Mouse (Mus musculus): Measurements from ENCODE around the gene Nkx3-2. TPM values are rescaled to one million over a fixed set of nuclear protein-coding genes. Genes with fewer than 3 reads are reported as not detected.

Gene Nkx3-2
- total RNA-seq (2021), result not detected

GRCm38 (mm10) chr5:41763731-41764721 lies at the start of gene Nkx3-2:
TSS of gene Nkx3-2 (minus strand) at chr5:41764501.
- no peak for DNase-seq
- intact Hi-C loops (cut with DNase I), result no loop called here

- intact Hi-C loops (cut with DNase I), result no loop called here
- no peak for DNase-seq
Measured at GRCm38 (mm10) chr5:41812516-41812915, 48.2 kb upstream of the Nkx3-2 start.

- DNase-seq, result no peak
- intact Hi-C loops (cut with DNase I), result no loop called here
Measured at GRCm38 (mm10) chr5:41811279-41811678, 47.0 kb upstream of the Nkx3-2 start.

- intact Hi-C loops (cut with DNase I), result no loop called here
- no peak for DNase-seq
Measured at GRCm38 (mm10) chr5:41807383-41807782, 43.1 kb upstream of the Nkx3-2 start.

GRCm38 (mm10) chr5:41806176-41806575 lies 41.9 kb upstream of the Nkx3-2 start:
- DNase-seq, result no peak
- intact Hi-C loops (cut with DNase I), result no loop called here

GRCm38 (mm10) chr5:41805085-41805484 lies 40.8 kb upstream of the Nkx3-2 start:
- intact Hi-C loops (cut with DNase I), result no loop called here
- DNase-seq, result no peak

GRCm38 (mm10) chr5:41804643-41805042 lies 40.3 kb upstream of the Nkx3-2 start:
- intact Hi-C loops (cut with DNase I), result no loop called here
- no peak for DNase-seq

GRCm38 (mm10) chr5:41801622-41802021 lies 37.3 kb upstream of the Nkx3-2 start:
- no peak for DNase-seq
- intact Hi-C loops (cut with DNase I), result no loop called here

GRCm38 (mm10) chr5:41794434-41794833 lies 30.1 kb upstream of the Nkx3-2 start:
- intact Hi-C loops (cut with DNase I), result no loop called here
- no peak for DNase-seq

GRCm38 (mm10) chr5:41790517-41790916 lies 26.2 kb upstream of the Nkx3-2 start:
- DNase-seq, result no peak
- intact Hi-C loops (cut with DNase I), result no loop called here

GRCm38 (mm10) chr5:41788877-41789276 lies 24.6 kb upstream of the Nkx3-2 start:
- intact Hi-C loops (cut with DNase I), result no loop called here

GRCm38 (mm10) chr5:41781890-41782289 lies 17.6 kb upstream of the Nkx3-2 start:
- intact Hi-C loops (cut with DNase I), result no loop called here
- no peak for DNase-seq

More at GRCm38 (mm10) chr5:41788877-41789276, 24.6 kb upstream of the Nkx3-2 start:
- no peak for DNase-seq

- DNase-seq, result no peak
- intact Hi-C loops (cut with DNase I), result no loop called here
Measured at GRCm38 (mm10) chr5:41780026-41780425, 15.7 kb upstream of the Nkx3-2 start.

GRCm38 (mm10) chr5:41775728-41776127 lies 11.4 kb upstream of the Nkx3-2 start:
- intact Hi-C loops (cut with DNase I), result no loop called here
- DNase-seq, result no peak

- intact Hi-C loops (cut with DNase I), result no loop called here
- DNase-seq, result no peak
Measured at GRCm38 (mm10) chr5:41775273-41775672, 11.0 kb upstream of the Nkx3-2 start.

- intact Hi-C loops (cut with DNase I), result loop anchor here (1.0 to 5.0 kb wide), 3 partner anchors 111 to 716 kb away; no protein-coding TSS in a partner anchor
- peak; percentile 83 to 93 for DNase-seq
Measured at GRCm38 (mm10) chr5:41768382-41769040, 4.2 kb upstream of the Nkx3-2 start.

- intact Hi-C loops (cut with DNase I), result loop anchor here (1.0 to 5.0 kb wide), 3 partner anchors 110 to 715 kb away; no protein-coding TSS in a partner anchor
- DNase-seq, result no peak
Measured at GRCm38 (mm10) chr5:41767296-41768200, 3.2 kb upstream of the Nkx3-2 start.

GRCm38 (mm10) chr5:41766406-41767010 lies 2.2 kb upstream of the Nkx3-2 start:
- DNase-seq, result no peak
- intact Hi-C loops (cut with DNase I), result loop anchor here (5.0 kb wide), 1 partner anchor 109 kb away; no protein-coding TSS in a partner anchor

- intact Hi-C loops (cut with DNase I), result loop anchor here (5.0 kb wide), 1 partner anchor 109 kb away; no protein-coding TSS in a partner anchor
- no peak for DNase-seq
Measured at GRCm38 (mm10) chr5:41765626-41766405, 1.5 kb upstream of the Nkx3-2 start.

All from heart, postnatal 36 days (tissue).